8 mouse cellular contexts compared by ENCODE assay signal in the genomic region with DNA sequence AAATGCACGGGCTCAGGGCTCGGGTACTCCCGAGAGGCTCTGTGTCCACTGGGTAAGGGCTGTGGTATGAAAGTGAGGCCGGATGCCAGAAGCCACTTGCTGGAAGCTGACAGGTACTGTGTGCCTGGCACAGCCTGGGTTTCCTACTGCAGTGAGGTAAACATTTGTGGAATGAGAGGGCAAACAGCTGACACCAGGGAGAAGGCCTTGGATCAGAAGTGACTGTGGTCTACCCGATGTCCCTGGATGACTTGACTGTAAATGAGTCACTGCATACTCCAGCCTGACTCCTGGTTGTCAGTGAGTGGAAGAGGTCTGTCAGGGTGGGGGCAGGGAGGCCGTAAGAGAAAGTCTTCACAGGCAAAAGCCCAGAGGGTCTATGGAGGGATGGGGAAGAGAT. TPM values are rescaled to one million over a fixed set of nuclear protein-coding genes. Genes with fewer than 3 reads are reported as not detected.
A peak's percentile ranks its signal among the peaks of the same experiment; 100 is the strongest.
DNase-seq lines count a peak whose midpoint lies in the region; ATAC-seq lines count a peak whose summit lies in the region.

No protein-coding gene starts in this region.

- no peak overlapping the region for H3K27ac ChIP-seq in kidney, embryonic 16.5 days (ENCODE audit: low read length)

- DNase-seq in kidney, adult 9 months = peak; percentile 50
- peak; percentile 51 for DNase-seq in brain, adult 2 months (ENCODE audit: low read depth, low spot score)
- peak; percentile 51 for DNase-seq in kidney, postnatal 14 days
- DNase-seq in lung, postnatal 4 days = peak; percentile 48 to 65
- no peak for DNase-seq in right cerebral cortex, adult 18-20 months
- no peak for DNase-seq in layer of hippocampus, postnatal 25 days (ENCODE audit: extremely low spot score in 1 of 2, low spot score in 1 of 2)

- H3K36me3 ChIP-seq in kidney, embryonic 16.5 days (ENCODE audit: insufficient read depth, low read length) = no peaks in the 10 kb centered on the region

- H3K9me3 ChIP-seq in kidney, embryonic 16.5 days (ENCODE audit: low read length) = no peaks in the 10 kb centered on the region

- no peak overlapping the region for H3K9ac ChIP-seq in kidney, embryonic 16.5 days (replicated peaks; ENCODE audit: low read length)

- no peak overlapping the region for H3K4me3 ChIP-seq in kidney, embryonic 16.5 days (ENCODE audit: low read length)

- no peaks in the 10 kb centered on the region for H3K27me3 ChIP-seq in kidney, embryonic 16.5 days (ENCODE audit: insufficient read depth, low read length)

- no peak for ATAC-seq in kidney, embryonic 16.5 days (ENCODE audit: low FRiP score, low TSS enrichment)
- ATAC-seq in erythroid progenitor cell, adult 5-6 weeks (replicated peaks; ENCODE audit: low FRiP score, poor library complexity, severe bottlenecking) = no peak

- no peak overlapping the region for H3K4me2 ChIP-seq in kidney, embryonic 16.5 days (replicated peaks; ENCODE audit: low read depth, low read length)

- 77% methylated on average over 6 of the region's 6 CpGs for WGBS in kidney, embryonic 16.5 days

- peaks cover 3% of the 10 kb centered on the region; the same call in 1 of the 2 replicates for H3K4me1 ChIP-seq in kidney, embryonic 16.5 days (ENCODE audit: insufficient read depth, low read length)

RNA-seq across cellular contexts. Expression of gene Ttc39a, which starts 27.2 kb away (rescaled TPM):
- 4.8 and 6.0 TPM in 2 replicates for polyA plus RNA-seq in kidney, embryonic 16.5 days (2015; fragmentation: Nextera tagmentation; extraction: Ambion mirVana)
- total RNA-seq in layer of hippocampus, postnatal 25 days (2021) = 1 to 10 TPM; 1.1 to 1.9 TPM
- 5.0 and 14.4 TPM in 2 replicates for total RNA-seq in erythroid progenitor cell, adult 5-6 weeks (2015; ENCODE audit: low replicate concordance)
- 3.9 and 29.2 TPM in 2 replicates for total RNA-seq in erythroid progenitor cell, adult 5-6 weeks (2017; ENCODE audit: low replicate concordance)

RNA-seq across cellular contexts. Expression of gene Rnf11, which starts 50.9 kb away (rescaled TPM):
- polyA plus RNA-seq in kidney, embryonic 16.5 days (2015; fragmentation: Nextera tagmentation; extraction: Ambion mirVana) = 29.0 and 29.3 TPM in 2 replicates
- 100 to 1,000 TPM; 164 to 182 TPM for total RNA-seq in layer of hippocampus, postnatal 25 days (2021)
- total RNA-seq in erythroid progenitor cell, adult 5-6 weeks (2015; ENCODE audit: low replicate concordance) = 74.2 and 78.9 TPM in 2 replicates
- total RNA-seq in erythroid progenitor cell, adult 5-6 weeks (2017; ENCODE audit: low replicate concordance) = 87.3 and 96.1 TPM in 2 replicates

Comparison
In these comparisons a context has a peak if more than half of its experiments do, and no peak if none do; other contexts are left out.
1. DNase-seq: peak in kidney, adult 9 months (single experiment), brain, adult 2 months (single experiment), kidney, postnatal 14 days (single experiment) and lung, postnatal 4 days (2 of 2); none in right cerebral cortex, adult 18-20 months (single experiment) and layer of hippocampus, postnatal 25 days (0 of 2).